ENCODE assay signal across 9 mouse cellular contexts in the genomic region with DNA sequence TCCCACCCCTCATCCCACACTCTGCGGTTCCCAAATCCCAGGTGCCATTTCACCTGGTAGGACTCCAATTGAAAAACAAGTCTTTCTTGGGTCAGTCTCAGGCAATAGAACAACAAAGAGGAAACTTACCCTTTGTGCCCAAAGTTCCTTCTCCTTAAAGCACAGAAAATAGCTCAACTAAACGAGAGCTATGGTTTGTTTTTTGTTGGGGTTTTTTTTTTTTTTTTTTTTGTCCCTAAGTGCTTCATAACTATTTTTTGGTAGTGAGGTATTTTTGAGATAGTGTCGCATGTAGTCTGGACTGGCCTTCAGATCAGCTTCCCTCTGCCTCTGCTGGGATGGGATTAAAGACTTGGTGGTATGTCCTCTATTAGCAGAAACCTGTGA. TPM values are rescaled to one million over a fixed set of nuclear protein-coding genes. Genes with fewer than 3 reads are reported as not detected.
A peak's percentile ranks its signal among the peaks of the same experiment; 100 is the strongest.
DNase-seq lines count a peak whose midpoint lies in the region; ATAC-seq and TF ChIP-seq lines count a peak whose summit lies in the region.
"Had no signal": no experiment of that assay in that cellular context is flagged by ENCODE, and none has a peak within 500 bp of the region (broad histone marks: within the 10 kb centered on the region; RNA-seq: fewer than 3 reads in every experiment).

No protein-coding gene starts in this region.

- no peak for ATAC-seq in heart, embryonic 14.5 days (ENCODE audit: insufficient number of reproducible peaks, insufficient read depth, low FRiP score, low read depth)

- peak overlapping the region; percentile 78 to 84 for H3K27ac ChIP-seq in heart, embryonic 14.5 days (replicated peaks in 1 of 2; ENCODE audit: control insufficient read depth in 1 of 2, insufficient read depth in 1 of 2, low read depth in 2 of 2, low read length in 2 of 2)
- H3K27ac ChIP-seq in ES-E14 (ENCODE audit: insufficient read depth, low read depth, low read length, poor library complexity, severe bottlenecking) = peak overlapping the region; percentile 28; the same call in 1 of the 2 replicates
- H3K27ac ChIP-seq in hindbrain, embryonic 10.5 days = peak overlapping the region; percentile 93
- peak overlapping the region; percentile 84 for H3K27ac ChIP-seq in midbrain, embryonic 10.5 days (replicated peaks)

- H3K27me3 ChIP-seq in heart, embryonic 14.5 days (ENCODE audit: control insufficient read depth, insufficient read depth, low read length) = no peaks in the 10 kb centered on the region
- no peaks in the 10 kb centered on the region for H3K27me3 ChIP-seq in hindbrain, embryonic 10.5 days (ENCODE audit: insufficient read depth, poor library complexity, severe bottlenecking)
- H3K27me3 ChIP-seq in midbrain, embryonic 10.5 days (ENCODE audit: low read depth, poor library complexity, severe bottlenecking) = no peaks in the 10 kb centered on the region

- DNase-seq in heart, adult 18-20 months = no peak
- DNase-seq in ES-E14 (ENCODE audit: low read depth, low spot score) = no peak
- no peak for DNase-seq in hindbrain, embryonic 10.5 days (ENCODE audit: low spot score)
- no peak for DNase-seq in midbrain, embryonic 10.5 days (ENCODE audit: low spot score)
- no peak for DNase-seq in adrenal gland, adult (ENCODE audit: inconsistent age in 2 of 2, low spot score in 1 of 2)
- DNase-seq in testis, postnatal 14 days (ENCODE audit: low spot score) = no peak
- no peak for DNase-seq in gastrocnemius, adult 8-10 months (ENCODE audit: low spot score in 2 of 2)

- peaks cover 2 to 14% of the 10 kb centered on the region in 2 experiments; a peak in 3 of 4 replicates for H3K4me1 ChIP-seq in heart, embryonic 14.5 days (ENCODE audit: control insufficient read depth in 2 of 2, insufficient read depth in 2 of 2, low read length in 2 of 2)
- H3K4me1 ChIP-seq in ES-E14 (ENCODE audit: control insufficient read depth in 2 of 2, insufficient read depth in 2 of 2, low read length in 2 of 2, poor library complexity in 1 of 2) = peaks cover 2% of the 10 kb centered on the region in 2 experiments; a peak in 1 of 4 replicates
- peaks cover 13% of the 10 kb centered on the region for H3K4me1 ChIP-seq in hindbrain, embryonic 10.5 days (replicated peaks)
- peaks cover 19% of the 10 kb centered on the region for H3K4me1 ChIP-seq in midbrain, embryonic 10.5 days

- in situ Hi-C loops in ES-E14 (cut with MboI; ENCODE audit: low sequenced_read_pairs in 2 of 2, unreplicated experiment in 2 of 2) = no loop called here

- peak overlapping the region; percentile 66 to 83 for H3K4me3 ChIP-seq in heart, embryonic 14.5 days (ENCODE audit: control insufficient read depth in 1 of 2, insufficient read depth in 1 of 2, low read depth in 1 of 2, low read length in 2 of 2)
- H3K4me3 ChIP-seq in ES-E14 (ENCODE audit: insufficient read depth in 1 of 2, low read depth in 1 of 2, low read length in 2 of 2, poor library complexity in 1 of 2, severe bottlenecking in 1 of 2) = peak overlapping the region; percentile 71 to 80
- peak overlapping the region; percentile 81 for H3K4me3 ChIP-seq in hindbrain, embryonic 10.5 days
- peak overlapping the region; percentile 73 for H3K4me3 ChIP-seq in midbrain, embryonic 10.5 days

- H3K4me2 ChIP-seq in heart, embryonic 14.5 days (ENCODE audit: low read length) = peak overlapping the region; percentile 82

- H3K36me3 ChIP-seq in heart, embryonic 14.5 days (ENCODE audit: control insufficient read depth, insufficient read depth, low read length) = peaks cover 34% of the 10 kb centered on the region
- H3K36me3 ChIP-seq in ES-E14 (ENCODE audit: control insufficient read depth, insufficient read depth, low read length, poor library complexity, severe bottlenecking) = peaks cover 3% of the 10 kb centered on the region; the same call in 1 of the 2 replicates
- H3K36me3 ChIP-seq in hindbrain, embryonic 10.5 days = peaks cover 29% of the 10 kb centered on the region
- peaks cover 30% of the 10 kb centered on the region for H3K36me3 ChIP-seq in midbrain, embryonic 10.5 days

- peak overlapping the region; percentile 79 for H3K9ac ChIP-seq in heart, embryonic 14.5 days (ENCODE audit: low read length)
- H3K9ac ChIP-seq in ES-E14 (ENCODE audit: insufficient read depth, low read depth, low read length, poor library complexity, severe bottlenecking) = peak overlapping the region; percentile 77

- no peaks in the 10 kb centered on the region for H3K9me3 ChIP-seq in heart, embryonic 14.5 days (ENCODE audit: control insufficient read depth, low read length)
- H3K9me3 ChIP-seq in ES-E14 (ENCODE audit: control insufficient read depth, insufficient read depth, low read depth, low read length) = no peaks in the 10 kb centered on the region
- H3K9me3 ChIP-seq in hindbrain, embryonic 10.5 days = no peaks in the 10 kb centered on the region
- no peaks in the 10 kb centered on the region for H3K9me3 ChIP-seq in midbrain, embryonic 10.5 days (replicated peaks)

- WGBS in heart, embryonic 14.5 days = 26% methylated on average over 3 of the region's 3 CpGs
- WGBS in hindbrain, embryonic 10.5 days = 42% methylated on average over 3 of the region's 3 CpGs
- 38% methylated on average over 3 of the region's 3 CpGs for WGBS in midbrain, embryonic 10.5 days

TF ChIP-seq in ES-E14, 5 proteins besides CTCF, POLR2A, EP300 and RAD21:
- TF ChIP-seq MAFK (IDR thresholded peaks at IDR 0.05; ENCODE audit: insufficient read depth, low read depth, low read length) (no peak), CHD2 (IDR thresholded peaks at IDR 0.05; ENCODE audit: low read depth, low read length) (no peak), ZC3H11A (IDR thresholded peaks at IDR 0.05; ENCODE audit: borderline replicate concordance, low read depth, low read length) (no peak), HCFC1 (IDR thresholded peaks at IDR 0.05; ENCODE audit: borderline replicate concordance, insufficient read depth, low read length) (no peak), ZNF384 (IDR thresholded peaks at IDR 0.05; ENCODE audit: low read depth, low read length) (no peak)

RNA-seq across cellular contexts. Expression of a gene that starts 7.8 kb away (rescaled TPM):
- polyA plus RNA-seq in heart, embryonic 14.5 days (2014; fragmentation: Nextera tagmentation; extraction: Ambion mirVana) = 19.4 and 21.8 TPM in 2 replicates
- 1 to 10 TPM; 6.2 to 8.0 TPM for total RNA-seq in heart, adult 18-20 months (2021)
- 14.5 and 24.0 TPM in 2 replicates for total RNA-seq in ES-E14 (2012; rRNA removed)
- 37.8 and 46.0 TPM in 2 replicates for polyA plus RNA-seq in hindbrain, embryonic 10.5 days (2016; fragmentation: Nextera tagmentation; extraction: Ambion mirVana)
- 41.8 and 42.4 TPM in 2 replicates for polyA plus RNA-seq in midbrain, embryonic 10.5 days (2016; fragmentation: Nextera tagmentation; extraction: Ambion mirVana)
- 10 to 100 TPM; 11.1 to 14.7 (median 12.6) TPM for total RNA-seq in gastrocnemius, adult 8-10 months (2022)

RNA-seq across cellular contexts. Expression of a gene that starts 22.0 kb away (rescaled TPM):
- polyA plus RNA-seq in heart, embryonic 14.5 days (2014; fragmentation: Nextera tagmentation; extraction: Ambion mirVana) = 69.8 and 75.9 TPM in 2 replicates
- 10 to 100 TPM; 70.0 to 74.0 TPM for total RNA-seq in heart, adult 18-20 months (2021)
- total RNA-seq in ES-E14 (2012; rRNA removed) = 82.3 and 91.2 TPM in 2 replicates
- polyA plus RNA-seq in hindbrain, embryonic 10.5 days (2016; fragmentation: Nextera tagmentation; extraction: Ambion mirVana) = 57.7 and 69.0 TPM in 2 replicates
- 69.9 and 74.0 TPM in 2 replicates for polyA plus RNA-seq in midbrain, embryonic 10.5 days (2016; fragmentation: Nextera tagmentation; extraction: Ambion mirVana)
- total RNA-seq in gastrocnemius, adult 8-10 months (2022) = 10 to 100 TPM; 59.2 to 76.2 (median 65.5) TPM

RNA-seq across cellular contexts. Expression of a gene that starts 22.6 kb away (rescaled TPM):
- polyA plus RNA-seq in heart, embryonic 14.5 days (2014; fragmentation: Nextera tagmentation; extraction: Ambion mirVana) = 43.0 and 44.9 TPM in 2 replicates
- total RNA-seq in heart, adult 18-20 months (2021) = 10 to 100 TPM; 24.1 to 26.7 TPM
- total RNA-seq in ES-E14 (2012; rRNA removed) = 48.2 and 64.3 TPM in 2 replicates
- polyA plus RNA-seq in hindbrain, embryonic 10.5 days (2016; fragmentation: Nextera tagmentation; extraction: Ambion mirVana) = 85.6 and 98.1 TPM in 2 replicates
- polyA plus RNA-seq in midbrain, embryonic 10.5 days (2016; fragmentation: Nextera tagmentation; extraction: Ambion mirVana) = 100 and 112 TPM in 2 replicates
- 10 to 100 TPM; 22.8 to 26.9 (median 24.4) TPM for total RNA-seq in gastrocnemius, adult 8-10 months (2022)

RNA-seq across cellular contexts. Expression of a gene that starts 33.5 kb away (rescaled TPM):
- 80.2 and 84.6 TPM in 2 replicates for polyA plus RNA-seq in heart, embryonic 14.5 days (2014; fragmentation: Nextera tagmentation; extraction: Ambion mirVana)
- 10 to 100 TPM in 1 of 2 experiments, 1 to 10 TPM in 1; 3.5 to 12.3 TPM for total RNA-seq in heart, adult 18-20 months (2021)
- 20.3 and 30.9 TPM in 2 replicates for total RNA-seq in ES-E14 (2012; rRNA removed)
- 366 and 418 TPM in 2 replicates for polyA plus RNA-seq in hindbrain, embryonic 10.5 days (2016; fragmentation: Nextera tagmentation; extraction: Ambion mirVana)
- polyA plus RNA-seq in midbrain, embryonic 10.5 days (2016; fragmentation: Nextera tagmentation; extraction: Ambion mirVana) = 364 and 366 TPM in 2 replicates
- 1 to 10 TPM; 2.2 to 2.8 (median 2.4) TPM for total RNA-seq in gastrocnemius, adult 8-10 months (2022)

RNA-seq across cellular contexts. Expression of a gene that starts 33.5 kb away (rescaled TPM):
- polyA plus RNA-seq in heart, embryonic 14.5 days (2014; fragmentation: Nextera tagmentation; extraction: Ambion mirVana) = not detected in 2 replicates
- not detected for total RNA-seq in heart, adult 18-20 months (2021)
- not detected in 2 replicates for total RNA-seq in ES-E14 (2012; rRNA removed)
- 0.67 TPM in 1 of 2 replicates, not detected in the other for polyA plus RNA-seq in hindbrain, embryonic 10.5 days (2016; fragmentation: Nextera tagmentation; extraction: Ambion mirVana)
- polyA plus RNA-seq in midbrain, embryonic 10.5 days (2016; fragmentation: Nextera tagmentation; extraction: Ambion mirVana) = 0.57 TPM in 1 of 2 replicates, not detected in the other
- total RNA-seq in gastrocnemius, adult 8-10 months (2022) = not detected
- total RNA-seq: left cerebral cortex, postnatal 4 days had no signal

Comparison
In these comparisons a context has a peak if more than half of its experiments do, and no peak if none do; other contexts are left out.
1. H3K27ac ChIP-seq: peak in every context shown above with its lines; median percentile 93 in hindbrain, embryonic 10.5 days; 84 in midbrain, embryonic 10.5 days; 81 in heart, embryonic 14.5 days; 28 in ES-E14.